Mouse (Mus musculus): Measurements from ENCODE around the gene Spata2.

The Spata2 gene

DNA sequence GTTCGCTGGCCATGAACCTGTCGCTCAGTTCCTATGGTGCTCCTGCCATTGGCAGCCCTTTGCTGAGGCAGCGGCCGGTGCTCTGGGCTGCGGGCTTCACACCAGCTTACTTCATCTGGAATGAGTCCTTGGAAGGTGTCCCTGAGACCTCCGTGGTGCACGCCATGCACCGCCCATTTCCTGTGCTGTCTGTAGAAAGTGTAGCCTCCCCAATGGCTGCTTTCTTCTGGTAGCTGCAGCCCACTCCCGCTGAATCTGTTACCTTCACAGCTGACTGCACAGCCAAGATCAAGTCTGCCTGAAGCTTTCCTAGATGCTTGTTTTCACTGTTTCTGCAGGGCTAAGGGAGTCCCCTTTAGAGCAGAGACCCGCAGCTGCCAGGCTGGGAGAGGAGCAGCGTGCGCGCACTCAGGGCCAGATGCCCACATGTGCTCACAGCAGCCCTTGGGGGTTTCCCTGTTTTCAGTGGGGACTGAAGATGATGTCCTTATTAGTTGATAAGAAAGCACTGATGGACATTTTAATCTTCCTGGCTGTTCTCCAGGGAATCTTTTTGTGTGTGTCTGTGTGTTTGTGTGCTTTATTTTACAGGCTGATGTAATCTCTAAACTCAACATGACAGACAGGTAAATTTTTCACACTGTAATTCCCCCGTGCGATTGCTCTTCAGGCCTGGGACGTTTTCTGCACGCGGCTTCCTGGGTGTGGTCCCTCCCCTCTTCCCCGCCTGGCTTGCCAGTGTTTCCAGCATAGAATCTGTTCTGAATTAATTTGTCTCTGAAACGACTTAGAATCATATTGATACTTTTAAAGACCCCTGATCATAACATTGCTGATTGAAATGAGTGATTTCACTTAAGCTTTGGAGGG, 46.5 kb downstream of the Spata2 start:
- peak; percentile 58 for DNase-seq

DNA sequence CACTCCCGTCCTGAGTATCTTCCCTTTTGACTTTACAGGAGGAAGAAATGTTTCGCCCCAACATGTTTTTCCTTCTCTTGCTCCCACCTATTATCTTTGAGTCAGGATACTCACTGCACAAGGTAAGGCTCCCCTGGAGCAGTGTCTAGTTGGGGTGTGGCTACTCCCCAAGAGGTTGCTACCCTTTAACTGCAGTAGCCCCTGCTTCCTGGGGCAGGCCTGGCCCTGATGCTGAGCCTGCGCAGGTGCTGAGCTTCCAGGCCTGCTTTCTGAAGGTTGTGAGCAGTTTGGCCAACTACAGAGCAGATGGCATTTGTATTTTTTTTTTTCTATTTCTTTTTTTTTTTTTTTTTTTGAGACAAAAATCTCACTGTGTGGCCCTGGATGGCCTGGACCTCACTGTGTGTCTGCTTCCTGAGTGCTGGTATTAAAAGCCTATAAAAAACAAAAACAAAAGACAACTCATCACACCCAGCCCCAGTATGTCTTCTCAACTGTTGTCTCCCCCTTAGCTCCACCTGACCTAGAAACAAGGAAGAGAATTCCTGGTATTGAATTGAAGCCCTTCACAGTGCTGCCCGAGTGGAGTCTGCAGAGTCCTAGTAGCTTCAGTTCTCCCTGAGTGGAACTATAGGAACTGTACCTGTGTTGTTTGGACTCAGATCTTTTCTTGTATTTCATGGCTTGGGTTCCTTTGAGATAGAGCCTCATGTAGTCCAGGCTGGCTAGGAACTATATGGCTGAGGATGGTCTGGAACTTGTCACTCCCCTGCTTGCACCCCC, 49.1 kb downstream of the Spata2 start:
- no peak for DNase-seq

DNA sequence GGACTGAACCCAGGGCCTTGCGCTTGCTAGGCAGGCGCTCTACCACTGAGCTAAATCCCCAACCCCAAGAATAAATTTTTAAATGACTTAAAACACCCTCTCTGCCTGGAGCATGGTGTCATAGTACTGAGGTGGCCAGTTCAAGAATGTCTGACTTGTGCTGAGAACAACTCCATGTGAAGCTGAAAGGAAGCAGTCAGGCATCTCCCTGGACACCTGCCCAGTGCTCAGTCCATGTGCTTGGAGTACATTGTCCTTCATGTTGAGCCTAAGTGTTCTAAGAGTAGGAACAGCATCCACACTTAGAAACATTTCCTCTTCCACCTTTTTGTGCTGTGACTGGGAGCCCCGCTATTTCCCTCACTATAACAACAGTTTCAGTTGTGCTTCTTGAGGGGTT, 53.3 kb downstream of the Spata2 start:
- DNase-seq, result peak; percentile 70

DNA sequence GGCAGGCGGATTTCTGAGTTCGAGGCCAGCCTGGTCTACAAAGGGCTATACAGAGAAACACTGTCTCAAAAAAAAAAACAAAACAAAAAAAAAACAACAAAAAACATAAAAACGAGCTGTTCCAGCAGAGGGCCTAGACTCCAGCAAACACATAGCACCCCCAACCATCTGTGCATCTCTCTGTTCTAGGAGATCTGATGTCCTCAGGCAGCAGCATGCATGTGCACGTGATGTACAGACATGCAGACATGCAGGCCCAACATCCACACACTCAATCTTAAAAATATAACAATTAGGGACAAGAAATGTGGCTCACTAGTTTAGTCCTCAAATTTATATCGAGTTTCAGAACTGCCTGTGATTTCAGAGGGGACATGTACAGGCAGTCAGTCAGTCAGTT, 56.3 kb downstream of the Spata2 start:
- no peak for DNase-seq

DNA sequence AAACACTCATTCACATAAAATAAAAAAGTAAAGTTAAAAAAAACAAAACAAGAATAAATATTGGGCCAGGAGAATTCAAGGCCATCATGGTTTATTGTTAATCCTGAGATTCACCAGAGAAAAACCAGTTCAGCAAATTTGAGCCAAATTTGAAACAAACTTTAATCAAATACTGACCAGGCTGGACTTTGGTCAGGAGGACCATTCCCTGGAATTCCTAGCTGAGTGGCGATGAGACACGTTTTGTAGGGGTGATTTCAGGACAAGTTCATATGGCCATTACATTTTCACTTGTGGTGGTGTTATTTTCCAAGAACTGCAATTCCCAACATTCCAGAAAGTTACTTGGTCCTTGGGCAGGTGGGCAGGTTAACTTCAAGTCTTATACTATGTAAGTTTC, 57.1 kb downstream of the Spata2 start:
- DNase-seq, result no peak

DNA sequence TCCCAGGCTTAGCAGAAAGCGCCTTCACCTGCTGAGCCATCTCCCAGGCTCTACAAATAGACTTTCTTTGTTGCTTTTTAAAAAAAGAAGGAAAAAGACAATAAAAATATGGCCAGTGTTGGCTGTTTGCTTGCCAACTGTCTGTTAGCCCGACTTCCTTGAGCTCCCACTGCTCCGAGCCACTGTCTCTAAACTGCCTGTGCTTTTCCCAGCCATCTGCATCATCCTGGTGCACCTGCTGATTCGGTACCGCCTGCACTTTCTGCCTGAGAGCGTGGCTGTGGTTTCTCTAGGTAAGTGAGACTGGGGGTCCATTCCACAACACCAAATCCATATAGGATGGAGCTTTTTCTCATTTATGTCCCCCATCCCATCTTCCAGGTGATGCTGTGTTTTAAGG, 58.1 kb downstream of the Spata2 start:
- no peak for DNase-seq

DNA sequence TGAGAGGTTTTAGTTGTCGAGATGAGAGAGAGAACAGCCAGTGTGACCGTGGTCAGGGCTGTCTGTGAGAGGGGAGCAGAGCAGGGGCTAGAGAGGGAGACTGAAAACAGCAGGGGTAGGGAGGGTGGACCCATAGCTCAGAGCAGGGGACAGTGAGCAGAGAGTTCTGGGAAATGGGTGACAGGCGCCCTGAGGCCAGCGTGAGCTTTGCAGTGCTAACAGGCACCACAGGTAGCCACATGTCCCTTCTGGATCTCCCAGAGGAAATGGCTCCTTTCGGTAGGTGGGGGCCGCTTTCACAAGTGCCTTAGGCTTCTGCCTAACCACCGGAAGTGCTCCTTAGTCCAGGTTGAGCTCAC, 61.3 kb downstream of the Spata2 start:
- no peak for DNase-seq
